Mouse (Mus musculus): ENCODE data around the gene D3Ertd254e. TPM values are rescaled to one million over a fixed set of nuclear protein-coding genes. Genes with fewer than 3 reads are reported as not detected.

D3Ertd254e gene
- 4.8 TPM for total RNA-seq (2023)

DNA sequence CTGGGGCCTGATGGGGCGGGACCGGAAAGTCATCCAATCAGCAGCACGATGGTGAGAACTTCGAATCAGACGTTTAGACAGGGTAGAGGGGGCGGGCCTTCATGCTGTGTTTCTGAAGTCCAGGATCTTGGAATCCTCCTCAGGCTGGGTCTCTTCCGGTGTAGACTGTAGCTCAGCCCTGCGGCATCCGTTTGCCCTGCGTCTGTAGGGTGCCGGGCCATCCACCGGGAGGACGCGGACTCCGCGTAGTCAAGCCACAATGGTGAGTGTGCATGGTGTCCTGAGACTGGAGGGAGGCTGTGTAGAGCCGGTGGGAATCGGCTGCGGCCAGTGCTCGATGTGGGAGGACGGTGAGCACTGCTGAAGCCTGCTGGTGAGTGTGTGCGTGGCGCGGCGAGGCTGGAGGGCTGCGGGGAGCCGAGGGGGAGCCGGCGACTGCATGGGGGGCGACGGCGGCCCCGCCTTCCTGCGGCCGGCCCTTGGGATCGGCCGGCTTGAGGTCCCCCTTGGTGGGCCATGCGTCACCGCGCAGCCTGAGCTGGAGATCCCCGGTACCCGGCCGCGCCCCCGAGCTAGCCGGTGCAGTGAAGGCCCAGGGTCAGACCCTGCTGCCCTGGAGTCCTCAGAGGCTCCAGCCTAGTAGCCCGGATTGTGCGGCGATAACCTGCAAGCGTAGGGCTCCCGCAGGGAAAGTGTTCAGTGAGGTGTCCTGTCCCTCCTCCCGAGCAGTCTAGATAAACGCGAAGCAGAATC lies at the start of gene D3Ertd254e:
D3Ertd254e (plus strand) TSS at position 84 of the 753 bp plus-strand sequence.

Other genes with a start within 250 kb of the D3Ertd254e start
- gene Dcun1d1, start 213.6 kb upstream of the D3Ertd254e start, total RNA-seq (2023), result 78.3 TPM
- 26.5 TPM for gene Mccc1, start 150.3 kb upstream of the D3Ertd254e start, total RNA-seq (2023)
- not detected for gene Ccdc144b, start 97.5 kb upstream of the D3Ertd254e start, total RNA-seq (2023)
- 32.5 TPM for gene Acad9, start 85.0 kb upstream of the D3Ertd254e start, total RNA-seq (2023)
- gene Qrfpr, start 71.3 kb downstream of the D3Ertd254e start, total RNA-seq (2023), result not detected

Data from CD4-positive naive resting alpha-beta T cell, adult 57 days (primary cell).